In genomic region chr15:100220916-100221315, GRCm38 (mm10) we compare ENCODE assay signal across 37 mouse cellular contexts. TPM values are rescaled to one million over a fixed set of nuclear protein-coding genes. Genes with fewer than 3 reads are reported as not detected.
DNase-seq lines count a peak whose midpoint lies in the region; ATAC-seq and TF ChIP-seq lines count a peak whose summit lies in the region.
"Had no signal": no experiment of that assay in that cellular context is flagged by ENCODE, and none has a peak within 500 bp of the region (broad histone marks: within the 10 kb centered on the region; RNA-seq: fewer than 3 reads in every experiment).

No protein-coding gene starts in this region.

- DNase-seq in adrenal gland, adult 2 months = peak; percentile 36
- DNase-seq in adrenal gland, postnatal 4 days (ENCODE audit: low spot score in 2 of 2) = no peak
- peak; percentile 49 for DNase-seq in Patski (ENCODE audit: low read depth, low spot score)
- DNase-seq in lung, postnatal 0 days (ENCODE audit: low spot score) = peak; percentile 81
- DNase-seq in lung, postnatal 25 days (ENCODE audit: low spot score) = peak; percentile 45
- DNase-seq in natural killer cell, adult 2 months (ENCODE audit: low spot score in 2 of 2) = no peak
- no peak for DNase-seq in heart, embryonic 10.5 days (ENCODE audit: low spot score)
- no peak for DNase-seq in stomach, postnatal 0 days (ENCODE audit: low spot score)
- DNase-seq: adrenal gland, postnatal 14 days; cerebellum, adult 11-12 months; cerebellum, adult 8-10 months; cerebellum, postnatal 10 days; cerebellum, postnatal 36 days; forebrain, postnatal 0 days; gastrocnemius, adult 2 months; gastrocnemius, postnatal 14 days; heart, adult 11 months; heart, postnatal 14 days; heart, postnatal 4 days had no signal

- no peak overlapping the region for H3K9ac ChIP-seq in lung, postnatal 0 days (replicated peaks; ENCODE audit: low read depth)
- H3K9ac ChIP-seq in stomach, postnatal 0 days (ENCODE audit: low read length) = no peak overlapping the region
- H3K9ac ChIP-seq: forebrain, embryonic 13.5 days; forebrain, postnatal 0 days; heart, embryonic 13.5 days; hindbrain, embryonic 14.5 days had no signal

- 48% methylated on average over 7 of the region's 7 CpGs for WGBS in lung, postnatal 0 days
- 88% methylated on average over 7 of the region's 7 CpGs for WGBS in heart, embryonic 10.5 days
- WGBS in stomach, postnatal 0 days = 46% methylated on average over 7 of the region's 7 CpGs

- no peak for TF ChIP-seq CTCF in Patski (IDR thresholded peaks at IDR 0.05)
- no peak for TF ChIP-seq CTCF in lung, postnatal 0 days (IDR thresholded peaks at IDR 0.05)
- TF ChIP-seq CTCF in stomach, postnatal 0 days (IDR thresholded peaks at IDR 0.05; ENCODE audit: low read depth) = no peak

- in situ Hi-C loops in Patski (cut with MboI; ENCODE audit: low pct_unique_long_range_greater_than_20kb) = no loop called here

- H3K27me3 ChIP-seq in Patski = no peaks in the 10 kb centered on the region
- no peaks in the 10 kb centered on the region for H3K27me3 ChIP-seq in lung, postnatal 0 days (replicated peaks; ENCODE audit: insufficient read depth, low read length)
- H3K27me3 ChIP-seq in heart, embryonic 10.5 days (ENCODE audit: insufficient read depth, poor library complexity, severe bottlenecking) = no peaks in the 10 kb centered on the region
- H3K27me3 ChIP-seq in stomach, postnatal 0 days (ENCODE audit: control insufficient read depth, insufficient read depth, low read length) = no peaks in the 10 kb centered on the region
- H3K27me3 ChIP-seq: forebrain, embryonic 13.5 days; heart, embryonic 13.5 days had no signal

- H3K9me3 ChIP-seq in lung, postnatal 0 days (ENCODE audit: low read length) = no peaks in the 10 kb centered on the region
- H3K9me3 ChIP-seq in heart, embryonic 10.5 days = peaks cover 9% of the 10 kb centered on the region
- 0 out of 2 replicates have a peak, but pooled peaks cover 6% of the 10 kb centered on the region for H3K9me3 ChIP-seq in stomach, postnatal 0 days (ENCODE audit: control insufficient read depth, low read length)

- no peak overlapping the region for H3K4me2 ChIP-seq in lung, postnatal 0 days (replicated peaks; ENCODE audit: low read depth, low read length)
- H3K4me2 ChIP-seq in stomach, postnatal 0 days (replicated peaks; ENCODE audit: low read depth) = no peak overlapping the region
- H3K4me2 ChIP-seq: forebrain, embryonic 13.5 days; heart, embryonic 13.5 days; hindbrain, embryonic 14.5 days had no signal

- POLR2A ChIA-PET in Patski (lab: Charles Lee) = interaction anchor here (1.0 kb wide), 1 partner anchor 22 kb away, joined by 3 read pairs; no protein-coding TSS in a partner anchor

- H3K4me3 ChIP-seq in lung, postnatal 0 days (ENCODE audit: low read depth, low read length) = no peak overlapping the region
- no peak overlapping the region for H3K4me3 ChIP-seq in heart, embryonic 10.5 days
- no peak overlapping the region for H3K4me3 ChIP-seq in stomach, postnatal 0 days (ENCODE audit: low read depth, low read length)
- H3K4me3 ChIP-seq: forebrain, embryonic 10.5 days; forebrain, embryonic 13.5 days; gastrocnemius, adult 2 months; heart, embryonic 13.5 days had no signal

- peak; percentile 39 for ATAC-seq in Patski
- peak; percentile 86 for ATAC-seq in lung, postnatal 0 days
- ATAC-seq in stomach, postnatal 0 days (ENCODE audit: low FRiP score, low TSS enrichment) = no peak; the same call in 1 of the 2 replicates
- ATAC-seq: activated CD4-positive, CD25-positive, alpha-beta regulatory T cell, adult 4 months; forebrain, embryonic 13.5 days; forebrain, postnatal 0 days; hindbrain, postnatal 0 days; inflammation-experienced regulatory T-cells, adult 6 months had no signal

- 0 out of 2 replicates have a peak, but pooled peaks cover 6% of the 10 kb centered on the region for H3K36me3 ChIP-seq in lung, postnatal 0 days (ENCODE audit: insufficient read depth, low read length)
- H3K36me3 ChIP-seq in heart, embryonic 10.5 days = peaks cover 28% of the 10 kb centered on the region
- H3K36me3 ChIP-seq in stomach, postnatal 0 days (ENCODE audit: control insufficient read depth, insufficient read depth, low read length) = no peaks in the 10 kb centered on the region

- H3K27ac ChIP-seq in lung, postnatal 0 days (ENCODE audit: low read length) = peak overlapping the region; percentile 51; the same call in 1 of the 2 replicates
- H3K27ac ChIP-seq in heart, embryonic 10.5 days = no peak overlapping the region
- H3K27ac ChIP-seq in stomach, postnatal 0 days (replicated peaks) = no peak overlapping the region
- H3K27ac ChIP-seq: forebrain, embryonic 10.5 days; forebrain, embryonic 13.5 days; gastrocnemius, adult 2 months; heart, embryonic 13.5 days; hindbrain, embryonic 14.5 days; hindbrain, postnatal 0 days had no signal

- TF ChIP-seq EP300 in lung, postnatal 0 days (IDR thresholded peaks at IDR 0.05) = peak; percentile 80
- TF ChIP-seq EP300 in stomach, postnatal 0 days (optimal IDR thresholded peaks at IDR 0.05) = no peak

- CTCF ChIA-PET in Patski (lab: Charles Lee) = interaction anchor here (0.7 to 1.1 kb wide), 2 partner anchors 11 to 16 kb away, joined by 3 to 4 read pairs; no protein-coding TSS in a partner anchor

- H3K4me1 ChIP-seq in lung, postnatal 0 days (ENCODE audit: insufficient read depth, low read depth, low read length) = no peaks in the 10 kb centered on the region
- peaks cover 6% of the 10 kb centered on the region; the same call in 1 of the 2 replicates for H3K4me1 ChIP-seq in heart, embryonic 10.5 days
- H3K4me1 ChIP-seq in stomach, postnatal 0 days (replicated peaks; ENCODE audit: control insufficient read depth, insufficient read depth) = no peaks in the 10 kb centered on the region
- H3K4me1 ChIP-seq: forebrain, embryonic 10.5 days; forebrain, embryonic 13.5 days had no signal

RNA-seq across cellular contexts. Expression of gene Atf1, which starts 6.7 kb away (rescaled TPM):
- total RNA-seq in adrenal gland, adult 2 months (2021) = 10 to 100 TPM; 51.9 to 88.4 TPM
- polyA plus RNA-seq in adrenal gland, adult 2 months (2012; rRNA removed) = 43.6 and 61.8 TPM in 2 replicates
- total RNA-seq in adrenal gland, postnatal 4 days (2021) = 10 to 100 TPM; 86.2 to 89.7 TPM
- 61.2 TPM for polyA plus RNA-seq in Patski (2021)
- 28.3 and 35.3 TPM in 2 replicates for polyA plus RNA-seq in lung, postnatal 0 days (2015; fragmentation: Nextera tagmentation; extraction: Ambion mirVana)
- 36.0 and 36.1 TPM in 2 replicates for polyA plus RNA-seq in heart, embryonic 10.5 days (2016; fragmentation: Nextera tagmentation; extraction: Ambion mirVana)
- 27.3 and 27.7 TPM in 2 replicates for polyA plus RNA-seq in stomach, postnatal 0 days (2015; fragmentation: Nextera tagmentation; extraction: Ambion mirVana)

RNA-seq across cellular contexts. Expression of gene Tmprss12, which starts 59.7 kb away (rescaled TPM):
- not detected for total RNA-seq in adrenal gland, adult 2 months (2021)
- polyA plus RNA-seq in adrenal gland, adult 2 months (2012; rRNA removed) = not detected in 2 replicates
- not detected for total RNA-seq in adrenal gland, postnatal 4 days (2021)
- not detected for polyA plus RNA-seq in Patski (2021)
- polyA plus RNA-seq in lung, postnatal 0 days (2015; fragmentation: Nextera tagmentation; extraction: Ambion mirVana) = not detected in 2 replicates
- not detected in 2 replicates for polyA plus RNA-seq in heart, embryonic 10.5 days (2016; fragmentation: Nextera tagmentation; extraction: Ambion mirVana)
- polyA plus RNA-seq in stomach, postnatal 0 days (2015; fragmentation: Nextera tagmentation; extraction: Ambion mirVana) = 0.11 TPM in 1 of 2 replicates, not detected in the other
- total RNA-seq: adrenal gland, adult 18-20 months; adrenal gland, postnatal 14 days; forebrain, postnatal 0 days; G1E; gastrocnemius, adult 2 months; gastrocnemius, postnatal 14 days; gastrocnemius, postnatal 4 days; heart, adult 8-10 months; heart, postnatal 14 days; heart, postnatal 4 days; hindbrain, postnatal 0 days had no signal
- polyA plus RNA-seq: activated CD4-positive, CD25-positive, alpha-beta regulatory T cell, adult 4 months; brain, embryonic 14.5 days; cortical plate, adult 2 months; embryonic facial prominence, embryonic 11.5 days; embryonic facial prominence, embryonic 14.5 days; forebrain, embryonic 10.5 days; forebrain, embryonic 13.5 days; forebrain, postnatal 0 days; frontal cortex, adult 2 months; G1E; heart, embryonic 13.5 days; heart, embryonic 16.5 days; hindbrain, embryonic 11.5 days; hindbrain, embryonic 14.5 days; hindbrain, postnatal 0 days; inflammation-experienced regulatory T-cells, adult 6 months had no signal

Comparison
In these comparisons a context has a peak if more than half of its experiments do, and no peak if none do; other contexts are left out.
1. DNase-seq: peak in adrenal gland, adult 2 months (single experiment), Patski (single experiment), lung, postnatal 0 days (single experiment) and lung, postnatal 25 days (single experiment); none in adrenal gland, postnatal 4 days (0 of 2), natural killer cell, adult 2 months (0 of 2), heart, embryonic 10.5 days (single experiment) and stomach, postnatal 0 days (single experiment).